Mouse (Mus musculus): ENCODE data around the gene Txlna.
A peak's percentile ranks its signal among the peaks of the same experiment; 100 is the strongest.

The Txlna gene

DNA sequence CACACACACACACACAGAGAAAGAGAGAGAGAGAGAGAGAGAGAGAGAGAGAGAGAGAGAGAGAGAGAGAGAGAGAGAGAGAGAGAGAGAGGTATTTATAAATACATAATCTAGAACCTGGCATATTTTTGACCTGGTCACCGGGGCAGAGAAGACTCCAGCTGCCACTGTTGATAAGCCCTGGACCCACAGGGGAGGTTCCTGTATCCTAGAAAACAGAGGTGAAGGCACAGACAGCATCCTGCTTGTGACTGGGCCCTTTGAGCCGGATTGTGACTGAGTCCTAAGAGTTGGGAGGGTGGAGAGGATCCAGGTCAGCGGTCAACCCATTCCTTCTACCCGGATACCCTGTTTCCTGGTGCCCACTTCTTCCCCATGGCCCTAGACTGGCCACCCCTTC, 52.0 kb downstream of the Txlna start:
- DNase-seq (ENCODE audit: low read depth, low spot score) = no peak

DNA sequence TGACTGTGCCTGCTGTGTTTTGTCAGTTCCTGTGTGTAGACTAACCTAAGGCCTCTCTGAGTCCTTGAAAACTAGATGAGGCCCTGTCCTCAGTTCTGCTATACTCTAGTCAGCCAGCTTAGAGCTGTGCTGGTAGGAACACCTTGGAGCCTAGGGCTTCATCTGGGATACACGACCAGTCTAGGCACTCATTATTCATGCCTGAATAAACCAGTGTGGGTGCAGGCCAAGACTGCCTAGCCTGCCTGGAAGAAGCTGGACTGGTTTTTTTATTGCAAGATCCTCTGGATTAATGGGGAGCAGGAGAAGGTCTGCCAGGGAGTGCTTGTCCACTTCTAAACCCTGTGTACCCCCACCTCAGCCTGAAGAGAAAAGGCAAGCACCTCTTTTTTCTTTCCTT, 53.9 kb downstream of the Txlna start:
- DNase-seq (ENCODE audit: low read depth, low spot score) = no peak

DNA sequence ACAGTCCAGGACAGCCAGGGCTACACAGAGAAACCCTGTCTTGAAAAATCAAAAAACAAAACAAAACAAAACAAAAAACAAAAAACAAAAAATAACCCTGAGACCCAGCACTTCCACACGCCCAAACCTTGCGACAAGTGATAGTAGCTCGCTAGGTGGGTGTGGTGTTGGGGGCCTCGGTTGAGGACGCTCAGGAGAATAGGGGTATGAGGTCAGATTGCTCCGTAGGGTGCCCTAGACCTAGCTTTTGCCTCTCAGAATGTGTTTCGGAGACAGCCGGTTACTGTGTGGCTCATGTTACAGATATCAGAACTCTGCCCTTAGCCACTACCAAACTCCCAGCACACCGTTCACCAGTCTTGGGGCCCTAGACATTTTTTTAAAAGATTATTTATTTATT, 55.1 kb downstream of the Txlna start:
- no peak for DNase-seq (ENCODE audit: low read depth, low spot score)

DNA sequence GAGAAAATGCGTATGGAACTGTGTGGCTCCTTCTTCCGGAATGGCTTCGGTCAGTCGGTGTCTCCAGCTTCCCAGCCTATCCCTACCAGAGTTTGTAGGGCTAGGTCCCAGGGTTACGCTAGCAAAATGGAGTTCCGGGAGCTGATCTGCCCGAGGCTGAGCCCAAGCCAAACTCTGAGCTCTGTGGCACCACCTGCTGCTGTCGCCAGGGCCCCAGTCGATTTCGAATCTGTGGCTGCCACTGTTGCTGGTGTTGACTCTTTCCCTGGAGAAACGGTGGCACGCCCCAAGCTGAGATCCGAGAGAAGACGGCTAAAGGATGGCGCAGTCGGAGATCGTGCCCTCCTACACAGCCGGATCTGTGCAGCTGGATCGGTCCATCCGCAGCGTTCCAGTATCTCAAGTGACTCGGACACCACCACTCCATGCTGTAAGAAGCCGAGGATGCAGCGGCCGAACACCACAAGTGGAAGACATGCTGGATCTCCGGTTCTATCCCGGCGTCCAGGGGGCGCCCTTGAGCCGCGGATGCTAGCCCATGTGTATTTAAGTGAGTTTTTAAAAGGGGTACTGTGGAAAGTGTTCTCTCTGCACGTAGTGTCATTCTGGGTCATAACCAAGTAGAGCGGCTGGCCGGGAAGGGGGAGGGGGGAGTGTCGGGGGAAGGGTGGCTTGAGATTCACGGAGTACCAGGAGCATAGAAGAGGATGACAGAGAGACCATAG, 55.8 kb downstream of the Txlna start:
- peak; percentile 60 for DNase-seq (ENCODE audit: low read depth, low spot score)

DNA sequence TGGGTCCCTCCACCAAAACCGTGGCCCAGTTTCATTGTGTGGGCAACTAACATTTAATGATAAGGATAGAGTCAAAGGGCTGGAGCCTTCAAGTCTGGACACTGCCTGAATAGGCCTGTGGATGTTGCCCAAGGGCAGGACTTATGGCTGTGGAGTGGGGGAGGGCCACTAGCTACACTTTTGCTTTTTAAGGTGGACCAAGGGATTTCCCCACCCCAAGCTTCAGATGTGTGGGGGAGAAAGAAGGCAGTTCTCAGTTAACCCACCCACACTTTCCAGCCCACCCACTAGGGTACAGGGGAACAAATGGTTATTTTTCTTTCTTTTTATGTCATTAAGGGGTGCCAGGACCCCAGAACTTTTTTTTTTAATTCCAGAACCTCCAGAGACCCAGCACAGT, 56.5 kb downstream of the Txlna start:
- no peak for DNase-seq (ENCODE audit: low read depth, low spot score)

DNA sequence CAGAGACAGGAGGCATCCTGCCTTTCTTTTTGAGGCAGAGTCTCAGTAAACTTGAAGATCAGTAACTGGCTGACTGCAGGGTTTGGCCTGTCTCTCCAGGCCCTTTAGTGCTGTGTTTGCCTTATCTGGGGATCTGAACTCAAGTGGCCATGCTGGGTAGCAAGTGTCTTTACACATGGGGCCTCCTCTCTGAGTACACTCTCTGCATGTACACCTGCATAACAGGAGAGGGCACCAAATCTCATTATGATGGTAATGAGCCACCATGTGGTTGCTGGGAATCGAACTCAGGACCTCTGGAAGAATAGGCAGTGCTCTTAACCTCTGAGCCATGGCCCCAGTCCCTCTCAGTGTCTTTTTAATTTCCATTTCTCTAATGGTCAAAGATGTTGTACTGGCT, 58.6 kb downstream of the Txlna start:
- no peak for DNase-seq (ENCODE audit: low read depth, low spot score)

DNA sequence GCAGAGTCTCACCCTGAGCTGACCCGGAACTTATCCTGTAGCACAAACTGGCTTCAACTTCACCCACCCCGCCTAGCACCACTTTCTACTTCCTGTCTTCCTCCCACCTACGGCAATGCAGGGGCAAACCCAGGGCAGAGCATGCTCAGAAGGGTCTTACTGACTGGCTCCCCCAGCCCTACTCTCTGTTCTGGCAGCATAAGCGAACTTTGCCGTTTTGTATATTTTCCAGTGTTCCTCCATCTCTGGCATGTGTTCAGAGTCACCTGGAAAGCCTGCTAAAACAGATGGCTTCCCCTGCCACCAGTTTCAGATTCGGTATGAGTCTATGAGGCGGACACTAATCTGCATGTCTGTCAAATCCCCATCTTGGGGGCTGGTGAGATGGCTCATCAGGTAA, 60.5 kb downstream of the Txlna start:
- no peak for DNase-seq (ENCODE audit: low read depth, low spot score)

DNA sequence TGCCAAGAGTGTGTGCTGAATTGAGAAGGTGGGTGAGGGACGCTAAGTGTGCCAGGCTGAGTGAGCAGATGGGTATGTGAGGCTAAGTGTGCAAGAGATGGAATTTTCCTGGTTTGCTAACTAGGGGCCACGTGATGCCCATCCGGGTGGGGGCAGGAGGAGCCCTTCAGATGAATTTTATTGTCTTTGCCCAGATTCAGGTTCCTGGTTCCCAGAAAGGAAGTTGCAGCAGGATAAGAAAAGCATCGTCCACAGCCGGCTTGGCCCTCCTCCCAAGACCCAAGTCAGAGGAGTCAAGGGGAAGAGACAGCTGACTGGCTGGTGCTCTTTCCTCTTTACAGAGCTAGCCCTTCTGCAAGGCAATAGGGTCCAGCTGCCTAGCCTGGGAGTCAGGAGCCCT, 62.4 kb downstream of the Txlna start, which contains the start of gene Fam167b:
Gene Fam167b, minus strand, starts transcription at position 84 of the 400 bp plus-strand sequence.
- DNase-seq (ENCODE audit: low read depth, low spot score) = no peak

DNA sequence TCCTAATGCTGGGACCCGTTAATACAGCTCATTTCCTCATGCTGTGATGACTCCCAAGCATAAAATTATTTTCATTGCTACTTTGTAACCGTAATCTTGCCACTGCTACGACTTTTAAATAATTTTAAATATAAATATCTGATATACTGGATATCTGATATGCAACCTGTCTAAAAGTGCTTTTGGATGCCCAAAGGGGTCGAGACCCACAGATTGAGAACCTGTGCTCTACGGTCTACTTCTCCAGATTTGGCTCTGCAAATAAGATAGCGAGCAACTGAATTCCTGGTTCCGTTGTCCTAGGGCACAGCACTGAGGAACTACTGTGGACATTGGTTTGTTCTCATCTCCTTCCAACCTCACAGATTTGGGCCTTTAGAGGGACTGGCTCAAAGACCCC, 63.2 kb downstream of the Txlna start:
- no peak for DNase-seq (ENCODE audit: low read depth, low spot score)

DNA sequence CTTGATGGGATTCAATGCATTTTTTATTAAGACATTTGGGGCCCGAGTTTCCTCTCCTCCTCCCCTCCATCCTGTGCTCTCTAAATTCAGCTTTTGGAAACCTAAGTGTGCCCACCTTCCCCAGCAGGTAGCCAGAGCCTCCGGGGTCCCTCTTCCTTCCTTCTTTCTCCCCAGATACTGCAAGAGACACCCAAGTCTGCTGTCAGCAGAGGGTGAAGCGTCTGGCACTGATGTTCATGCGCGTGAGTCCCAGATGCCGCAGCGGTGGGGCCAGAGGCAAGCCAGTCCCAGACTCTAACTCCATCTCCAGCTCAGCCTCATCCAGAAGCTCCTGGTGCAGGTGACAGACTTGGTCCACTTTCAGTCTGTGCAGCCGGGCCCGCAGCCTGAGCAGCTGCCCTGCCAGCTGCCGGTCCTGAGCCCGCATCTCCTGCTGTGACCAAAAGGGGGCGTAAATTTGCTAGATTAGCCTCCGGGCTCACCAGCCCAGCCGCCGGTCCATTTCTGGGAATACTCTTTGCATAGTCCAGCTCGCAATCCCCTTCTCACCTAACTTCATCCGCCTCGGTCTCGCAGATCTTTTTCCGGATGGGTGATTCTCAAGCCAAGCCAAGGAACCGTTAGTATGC, 63.9 kb downstream of the Txlna start:
- peak; percentile 35 for DNase-seq (ENCODE audit: low read depth, low spot score)
